ENCODE assay signal across 7 mouse cellular contexts in genomic region chr6:148135769-148136382, GRCm38 (mm10).
DNase-seq lines count a peak whose midpoint lies in the region; ATAC-seq and TF ChIP-seq lines count a peak whose summit lies in the region.

No protein-coding gene starts in this region.

- H3K27ac ChIP-seq in intestine, postnatal 0 days (ENCODE audit: low read depth, low read length) = no peak overlapping the region
- H3K27ac ChIP-seq in midbrain, embryonic 12.5 days (replicated peaks) = no peak overlapping the region

- H3K9me3 ChIP-seq in intestine, postnatal 0 days (ENCODE audit: control insufficient read depth) = no peaks in the 10 kb centered on the region
- H3K9me3 ChIP-seq in midbrain, embryonic 12.5 days = no peaks in the 10 kb centered on the region

- H3K4me3 ChIP-seq in intestine, postnatal 0 days (ENCODE audit: low read depth, low read length) = no peak overlapping the region
- H3K4me3 ChIP-seq in midbrain, embryonic 12.5 days = no peak overlapping the region

- no peaks in the 10 kb centered on the region for H3K36me3 ChIP-seq in intestine, postnatal 0 days (ENCODE audit: control insufficient read depth, insufficient read depth)
- H3K36me3 ChIP-seq in midbrain, embryonic 12.5 days = no peaks in the 10 kb centered on the region

- intact Hi-C loops in left cerebral cortex, postnatal 25 days (cut with DNase I) = loop anchor here (1.0 kb wide), 1 partner anchor 136 kb away; no protein-coding TSS in a partner anchor

- peak; percentile 61; the same call in 1 of the 2 replicates for ATAC-seq in intestine, postnatal 0 days
- peak; percentile 82 for ATAC-seq in midbrain, embryonic 12.5 days (ENCODE audit: low FRiP score, low read depth)

- no peaks in the 10 kb centered on the region for H3K4me1 ChIP-seq in intestine, postnatal 0 days (replicated peaks; ENCODE audit: control insufficient read depth, insufficient read depth, low read length)
- H3K4me1 ChIP-seq in midbrain, embryonic 12.5 days = 0 out of 2 replicates have a peak, but pooled peaks cover 4% of the 10 kb centered on the region

- TF ChIP-seq CTCF in intestine, postnatal 0 days (IDR thresholded peaks at IDR 0.05; ENCODE audit: low read depth) = peak; percentile 96

- H3K27me3 ChIP-seq in intestine, postnatal 0 days (replicated peaks; ENCODE audit: control insufficient read depth, insufficient read depth, low read length) = no peaks in the 10 kb centered on the region
- no peaks in the 10 kb centered on the region for H3K27me3 ChIP-seq in midbrain, embryonic 12.5 days

- peak; percentile 93 for DNase-seq in adipocyte (ENCODE audit: low spot score)
- DNase-seq in cerebellum, postnatal 36 days = peak; percentile 75 to 76
- peak; percentile 77 for DNase-seq in gastrocnemius, postnatal 10 days
- peak; percentile 80 to 91 for DNase-seq in left cerebral cortex, postnatal 25 days (ENCODE audit: low spot score in 2 of 2)
- DNase-seq in skeletal muscle tissue, adult 2 months (ENCODE audit: low read depth, low spot score) = peak; percentile 26

- H3K4me2 ChIP-seq in intestine, postnatal 0 days (replicated peaks; ENCODE audit: low read depth) = no peak overlapping the region
- no peak overlapping the region for H3K4me2 ChIP-seq in midbrain, embryonic 12.5 days (replicated peaks)

- no peak overlapping the region for H3K9ac ChIP-seq in intestine, postnatal 0 days (ENCODE audit: low read depth, low read length)
- no peak overlapping the region for H3K9ac ChIP-seq in midbrain, embryonic 12.5 days (replicated peaks)

- 30% methylated on average over 9 of the region's 9 CpGs for WGBS in intestine, postnatal 0 days
- 31% methylated on average over 9 of the region's 9 CpGs for WGBS in midbrain, embryonic 12.5 days

Comparison
In these comparisons a context has a peak if more than half of its experiments do, and no peak if none do; other contexts are left out.
1. DNase-seq: peak in every context shown above with its lines; median percentile 93 in adipocyte; 86 in left cerebral cortex, postnatal 25 days; 77 in gastrocnemius, postnatal 10 days; 76 in cerebellum, postnatal 36 days; 26 in skeletal muscle tissue, adult 2 months.